Mouse (Mus musculus): ENCODE data around the gene Bag3. TPM values are rescaled to one million over a fixed set of nuclear protein-coding genes. Genes with fewer than 3 reads are reported as not detected.

The Bag3 gene
- polyA plus RNA-seq, 1 experiment from 2014 or later, result 26.9 TPM

DNA sequence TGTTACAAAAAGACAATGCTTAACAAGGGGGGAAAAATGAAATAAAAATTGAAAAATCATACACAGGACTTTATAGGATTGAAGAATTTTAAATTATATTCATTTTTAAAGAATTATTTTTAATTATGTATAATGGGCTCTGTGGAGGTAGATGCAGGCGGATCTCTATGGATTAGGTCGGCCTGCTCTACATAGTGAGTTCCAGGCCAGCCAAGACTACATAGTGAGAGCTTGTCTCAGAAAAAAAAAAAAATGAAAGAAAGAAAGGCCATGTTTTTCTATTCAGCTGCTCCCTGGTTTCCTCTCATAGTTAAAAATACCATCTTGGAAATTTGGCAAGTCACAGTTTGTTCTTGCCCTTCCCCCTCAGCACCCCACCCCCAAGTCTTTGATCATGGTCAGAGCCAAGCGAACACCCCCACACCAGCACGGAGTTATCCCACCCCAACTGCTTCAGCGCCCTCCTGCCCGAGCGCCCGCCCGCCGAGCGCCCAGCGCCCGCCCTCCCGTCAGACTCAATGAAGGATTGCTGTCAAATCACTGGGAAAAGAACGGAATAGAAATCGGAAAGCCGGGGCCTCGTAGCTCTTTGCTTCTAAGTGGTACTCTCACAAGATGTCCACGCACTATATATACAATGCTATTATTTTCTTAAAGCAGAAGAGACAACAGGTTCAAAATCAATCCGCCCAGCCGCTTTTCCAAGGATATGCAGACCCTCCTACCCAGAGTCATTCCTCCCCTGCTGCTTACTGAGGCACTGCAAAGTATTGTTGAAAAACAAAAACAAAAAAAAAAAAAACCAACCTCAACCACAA lies 68.9 kb downstream of the Bag3 start:
- H3K4me2 ChIP-seq (ENCODE audit: low read length), result peak overlapping the region; percentile 61
- peaks cover 6 to 11% of the 10 kb centered on the region in 2 experiments for H3K4me1 ChIP-seq (ENCODE audit: control insufficient read depth in 2 of 2, insufficient read depth in 2 of 2, low read length in 2 of 2)
- ATAC-seq (ENCODE audit: insufficient number of reproducible peaks, insufficient read depth, low FRiP score, low read depth), result no peak
- 16% methylated on average over 21 of the region's 21 CpGs for WGBS
- H3K27ac ChIP-seq (replicated peaks in 1 of 2; ENCODE audit: control insufficient read depth in 1 of 2, insufficient read depth in 1 of 2, low read depth in 2 of 2, low read length in 2 of 2), result no peak overlapping the region; a peak in 1 of 4 replicates
- H3K27me3 ChIP-seq (ENCODE audit: control insufficient read depth, insufficient read depth, low read length), result no peaks in the 10 kb centered on the region
- H3K4me3 ChIP-seq (ENCODE audit: control insufficient read depth in 1 of 2, insufficient read depth in 1 of 2, low read depth in 1 of 2, low read length in 2 of 2), result peak overlapping the region; percentile 30 to 31
- H3K9me3 ChIP-seq (ENCODE audit: control insufficient read depth, low read length), result peaks cover 5% of the 10 kb centered on the region; the same call in 1 of the 2 replicates
- no peaks in the 10 kb centered on the region for H3K36me3 ChIP-seq (ENCODE audit: control insufficient read depth, insufficient read depth, low read length)
- peak overlapping the region; percentile 51 for H3K9ac ChIP-seq (ENCODE audit: low read length)

DNA sequence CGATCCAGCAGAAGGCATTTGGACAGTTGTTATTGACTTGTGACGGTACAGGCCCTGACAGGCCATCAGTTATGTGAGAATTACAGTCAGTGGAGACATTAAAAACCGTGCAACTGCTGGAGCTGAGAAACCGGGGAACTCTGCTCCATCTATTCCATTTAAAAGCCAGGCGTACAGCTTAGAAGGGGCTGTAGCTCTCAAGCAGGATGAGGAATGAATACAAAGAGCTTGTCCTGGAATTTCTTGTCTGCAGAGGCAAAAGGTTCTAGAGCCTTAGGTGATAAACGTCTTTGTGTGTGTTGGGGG lies 69.5 kb downstream of the Bag3 start:
- no peak for ATAC-seq (ENCODE audit: insufficient number of reproducible peaks, insufficient read depth, low FRiP score, low read depth)
- Histone ChIP-seq H3K4me3 (ENCODE audit: control insufficient read depth in 1 of 2, insufficient read depth in 1 of 2, low read depth in 1 of 2, low read length in 2 of 2) (no peak overlapping the region), H3K4me2 (ENCODE audit: low read length) (peak overlapping the region; percentile 61), H3K9ac (ENCODE audit: low read length) (no peak overlapping the region), H3K27me3 (ENCODE audit: control insufficient read depth, insufficient read depth, low read length) (no peaks in the 10 kb centered on the region), H3K4me1 (ENCODE audit: control insufficient read depth in 2 of 2, insufficient read depth in 2 of 2, low read length in 2 of 2) (peaks cover 6 to 11% of the 10 kb centered on the region in 2 experiments), H3K36me3 (ENCODE audit: control insufficient read depth, insufficient read depth, low read length) (no peaks in the 10 kb centered on the region), H3K9me3 (ENCODE audit: control insufficient read depth, low read length) (peaks cover 5% of the 10 kb centered on the region; the same call in 1 of the 2 replicates), H3K27ac (replicated peaks in 1 of 2; ENCODE audit: control insufficient read depth in 1 of 2, insufficient read depth in 1 of 2, low read depth in 2 of 2, low read length in 2 of 2) (no peak overlapping the region)
- whole genome bisulfite sequencing, result 25% methylated on average over 6 of the region's 6 CpGs

DNA sequence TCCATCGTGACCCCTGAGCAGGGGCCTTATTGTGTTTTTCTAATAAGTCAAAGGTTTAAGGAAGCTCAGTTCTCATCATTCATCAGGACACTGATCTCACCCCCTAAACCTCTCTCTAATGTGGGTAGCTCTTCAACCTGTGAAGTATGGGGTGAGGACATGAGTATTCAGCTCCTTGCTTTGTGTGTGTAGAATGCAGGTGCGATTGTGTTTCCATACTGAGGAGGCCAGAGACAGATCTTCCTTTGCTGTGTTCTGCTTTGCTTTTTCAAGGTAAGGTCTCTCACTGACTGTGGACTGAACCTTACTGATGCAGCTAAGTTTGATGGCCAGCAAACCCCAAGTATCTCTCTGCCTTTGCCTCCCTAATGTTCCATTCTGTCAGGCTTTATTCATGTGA lies 72.9 kb downstream of the Bag3 start:
- WGBS, result 93% methylated on average over 2 of the region's 2 CpGs
- no peak overlapping the region for H3K9ac ChIP-seq (ENCODE audit: low read length)

More for the DNA sequence above, 72.9 kb downstream of the Bag3 start:
- H3K4me2 ChIP-seq (ENCODE audit: low read length), result no peak overlapping the region
- H3K4me3 ChIP-seq (ENCODE audit: control insufficient read depth in 1 of 2, insufficient read depth in 1 of 2, low read depth in 1 of 2, low read length in 2 of 2), result no peak overlapping the region
- peaks cover 5% of the 10 kb centered on the region; the same call in 1 of the 2 replicates for H3K9me3 ChIP-seq (ENCODE audit: control insufficient read depth, low read length)
- H3K27ac ChIP-seq (replicated peaks in 1 of 2; ENCODE audit: control insufficient read depth in 1 of 2, insufficient read depth in 1 of 2, low read depth in 2 of 2, low read length in 2 of 2), result no peak overlapping the region
- H3K4me1 ChIP-seq (ENCODE audit: control insufficient read depth in 2 of 2, insufficient read depth in 2 of 2, low read length in 2 of 2), result peaks cover 5 to 10% of the 10 kb centered on the region in 2 experiments
- no peaks in the 10 kb centered on the region for H3K27me3 ChIP-seq (ENCODE audit: control insufficient read depth, insufficient read depth, low read length)
- no peaks in the 10 kb centered on the region for H3K36me3 ChIP-seq (ENCODE audit: control insufficient read depth, insufficient read depth, low read length)
- ATAC-seq (ENCODE audit: insufficient number of reproducible peaks, insufficient read depth, low FRiP score, low read depth), result no peak

Small RNA genes within 50 kb of the gene (microRNA-seq; reads per million reads assigned to microRNA genes)
- gene Gm24365, result not detected

Other genes starting within 250 kb of the Bag3 start
- 15.1 and 16.3 TPM in 2 replicates for gene BC017158, start 225.4 kb upstream of the Bag3 start, polyA plus RNA-seq (2014; fragmentation: Nextera tagmentation; extraction: Ambion mirVana)
- 9.5 and 14.1 TPM in 2 replicates for gene Rgs10, start 104.9 kb upstream of the Bag3 start, polyA plus RNA-seq (2014; fragmentation: Nextera tagmentation; extraction: Ambion mirVana)
- 22.0 and 23.9 TPM in 2 replicates for gene Tial1, start 61.9 kb upstream of the Bag3 start, polyA plus RNA-seq (2014; fragmentation: Nextera tagmentation; extraction: Ambion mirVana)
- gene Inpp5f, start 87.7 kb downstream of the Bag3 start, polyA plus RNA-seq (2014; fragmentation: Nextera tagmentation; extraction: Ambion mirVana), result 15.6 and 17.3 TPM in 2 replicates
- 47.1 and 48.1 TPM in 2 replicates for gene Mcmbp, start 216.9 kb downstream of the Bag3 start, polyA plus RNA-seq (2014; fragmentation: Nextera tagmentation; extraction: Ambion mirVana)
- gene Sec23ip, start 221.3 kb downstream of the Bag3 start, polyA plus RNA-seq (2014; fragmentation: Nextera tagmentation; extraction: Ambion mirVana), result 31.2 and 32.2 TPM in 2 replicates

Data from heart, embryonic 14.5 days (tissue).